Mouse (Mus musculus) c-Kit-positive CD71-positive TER-119-positive erythroid progenitor cells, embryonic 14.5 days (primary cell): ENCODE measurements around the gene Guca2b.
A peak's percentile ranks its signal among the peaks of the same experiment; 100 is the strongest.
"Not testable (repeated sequence)": the region's sequence is repeated elsewhere in the genome, so short reads cannot be mapped to it uniquely, and the experiment has no call there.

Source experiments
- DNase-seq: peaks from one replicate; pipeline ENCODE4 v3.0.0-alpha.2; 2013; ENCODE audit warnings: low spot score

The Guca2b gene

DNA sequence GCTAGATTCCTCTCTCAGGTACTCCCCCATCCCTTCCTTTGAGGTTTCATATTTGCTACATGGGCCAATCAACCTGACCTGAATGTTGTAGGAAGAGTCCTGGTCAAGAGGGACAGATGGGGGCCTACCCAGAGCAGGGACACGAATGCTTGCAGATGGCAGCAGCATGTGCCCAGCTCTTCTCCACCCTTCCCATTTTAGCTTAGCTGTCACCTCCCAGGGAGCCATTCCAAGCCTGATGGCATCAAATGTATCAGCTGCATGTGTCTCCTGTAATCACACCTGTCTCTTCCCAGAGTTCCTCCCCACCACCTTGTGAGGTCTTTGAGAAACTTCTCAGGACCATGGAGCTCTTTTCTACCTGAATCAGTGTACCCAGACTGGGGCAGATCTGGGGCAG, 1.7 kb downstream of the Guca2b start:
- DNase-seq: no peak

DNA sequence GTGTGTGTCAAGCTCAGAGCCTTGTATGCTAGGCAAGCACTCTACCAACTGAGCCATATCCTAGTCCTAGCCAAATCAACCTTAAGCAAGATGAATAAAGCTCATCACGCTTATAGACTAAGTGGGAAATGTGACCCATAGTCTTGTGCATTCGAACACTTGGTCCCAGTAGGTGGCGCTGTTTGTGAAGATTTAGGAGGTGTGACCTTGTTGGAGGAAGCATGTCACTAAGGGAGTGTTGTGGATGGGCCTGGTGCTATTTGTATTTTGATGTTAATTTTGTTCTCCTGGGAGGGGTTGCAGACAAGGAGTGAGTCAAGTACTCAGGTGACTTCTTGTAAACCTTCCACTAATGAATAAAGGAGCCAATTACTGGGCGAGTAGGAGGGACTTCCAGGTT, 16.1 kb downstream of the Guca2b start:
- DNase-seq: no peak

DNA sequence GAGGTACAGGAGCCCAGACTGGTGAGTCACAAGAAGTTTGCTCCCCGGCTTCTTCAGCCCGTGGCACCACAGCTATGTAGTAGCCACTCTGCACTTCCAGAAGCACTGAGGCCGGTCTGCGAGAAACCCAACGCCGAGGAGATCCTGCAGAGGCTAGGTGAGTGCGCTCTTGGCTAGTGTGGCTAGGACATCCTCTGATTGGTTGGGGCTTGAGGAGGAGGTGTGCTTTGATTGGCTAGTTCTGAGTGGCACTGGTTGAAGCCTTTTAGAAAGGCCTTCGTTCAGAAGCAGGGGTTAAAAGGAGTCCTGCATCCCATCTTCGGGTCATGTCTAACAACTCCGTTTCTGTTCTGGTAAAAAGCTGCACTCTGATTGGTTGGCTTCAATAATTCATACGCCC, 20.1 kb downstream of the Guca2b start:
- no peak for DNase-seq

DNA sequence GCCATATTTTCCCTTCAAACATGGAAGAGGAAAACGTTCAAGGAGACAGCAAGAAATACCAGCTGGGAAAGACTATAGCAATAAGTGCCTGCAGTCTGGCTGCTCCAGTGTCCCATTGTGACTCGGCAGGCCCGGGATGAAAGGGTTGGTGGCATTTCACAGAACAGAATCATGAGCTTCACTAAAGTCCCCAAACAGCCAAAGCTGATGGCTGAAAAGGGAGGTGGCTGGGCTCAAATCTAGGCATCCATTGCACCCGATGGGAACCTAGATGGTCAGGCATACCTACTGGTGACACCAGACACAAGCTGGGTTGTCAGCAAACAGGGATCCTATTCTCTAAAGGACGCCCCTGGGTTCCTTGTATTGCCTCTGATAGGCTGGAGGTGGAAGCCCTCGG, 20.8 kb downstream of the Guca2b start:
- DNase-seq: no peak

DNA sequence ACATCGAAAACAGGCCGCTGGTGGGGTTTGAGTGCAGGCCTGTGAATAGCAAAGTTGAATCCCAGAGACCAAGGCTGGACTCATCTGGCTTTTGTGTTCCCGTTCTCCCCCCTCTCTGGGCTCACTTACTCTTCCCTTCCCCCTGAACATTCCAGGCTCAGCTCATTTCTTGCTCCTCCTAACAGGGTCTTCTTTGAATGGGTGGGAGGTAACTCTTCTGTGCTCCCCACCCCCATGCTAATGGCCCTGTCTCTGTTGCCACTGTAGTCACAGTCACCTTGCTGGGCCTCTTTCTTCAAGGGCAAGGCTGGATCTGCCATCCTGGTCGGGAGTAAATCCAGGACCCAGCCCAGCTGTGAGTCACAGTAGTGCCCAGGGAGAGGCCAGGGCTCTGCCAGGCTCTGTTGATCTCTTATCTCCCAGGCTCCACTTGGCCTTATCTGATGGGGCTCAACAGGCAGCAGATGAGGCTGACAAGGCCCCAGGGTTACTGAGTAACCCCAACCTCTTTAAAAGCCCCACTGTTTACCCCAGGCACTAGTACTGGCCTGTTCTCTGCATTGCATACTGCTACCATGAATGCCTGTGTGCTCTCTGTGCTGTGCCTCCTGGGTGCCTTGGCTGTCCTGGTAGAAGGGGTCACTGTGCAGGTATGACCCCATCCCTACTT, 21.4 kb downstream of the Guca2b start, which contains the start of gene Guca2a:
Gene Guca2a, plus strand, starts transcription at position 529 of the 670 bp plus-strand sequence.
- no peak for DNase-seq

DNA sequence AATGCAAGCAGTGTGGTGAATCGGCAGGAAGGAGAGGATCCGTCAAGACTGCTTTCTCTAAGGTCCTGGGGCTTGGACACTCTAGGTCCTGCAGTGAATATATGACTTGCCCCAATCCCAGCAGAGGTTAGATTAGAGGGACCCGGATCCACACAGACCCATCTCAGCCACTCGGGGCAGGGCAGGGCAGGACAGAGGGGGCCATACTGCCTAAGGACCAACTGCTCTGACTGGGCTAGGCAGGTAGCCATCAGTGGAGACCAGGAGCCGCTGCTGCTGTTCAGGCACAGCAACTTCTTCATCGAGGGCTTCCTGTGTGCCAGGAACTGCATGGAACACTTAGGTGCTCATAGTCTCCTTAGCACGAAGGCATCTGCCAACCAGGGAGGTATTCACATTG, 22.0 kb downstream of the Guca2b start:
- DNase-seq: no peak

DNA sequence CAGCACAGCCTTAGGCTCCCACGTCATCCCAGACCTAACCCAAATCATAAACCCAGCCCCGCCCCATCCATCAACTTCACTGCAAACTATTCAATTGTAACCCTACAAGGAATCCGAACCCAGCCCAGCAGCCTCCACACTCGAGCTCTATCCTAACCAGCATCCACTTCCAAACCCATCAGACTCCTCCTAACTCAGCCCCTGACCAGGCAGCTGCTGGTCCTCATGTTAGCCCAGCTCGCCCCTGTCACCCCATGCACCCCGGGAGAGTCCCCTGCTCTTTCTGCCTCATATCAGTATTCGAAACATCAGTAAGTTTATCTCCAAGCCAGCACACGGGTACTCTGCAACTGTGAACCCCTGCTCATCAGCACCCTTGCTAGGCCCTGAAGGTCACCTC, 23.1 kb downstream of the Guca2b start:
- no peak for DNase-seq

DNA sequence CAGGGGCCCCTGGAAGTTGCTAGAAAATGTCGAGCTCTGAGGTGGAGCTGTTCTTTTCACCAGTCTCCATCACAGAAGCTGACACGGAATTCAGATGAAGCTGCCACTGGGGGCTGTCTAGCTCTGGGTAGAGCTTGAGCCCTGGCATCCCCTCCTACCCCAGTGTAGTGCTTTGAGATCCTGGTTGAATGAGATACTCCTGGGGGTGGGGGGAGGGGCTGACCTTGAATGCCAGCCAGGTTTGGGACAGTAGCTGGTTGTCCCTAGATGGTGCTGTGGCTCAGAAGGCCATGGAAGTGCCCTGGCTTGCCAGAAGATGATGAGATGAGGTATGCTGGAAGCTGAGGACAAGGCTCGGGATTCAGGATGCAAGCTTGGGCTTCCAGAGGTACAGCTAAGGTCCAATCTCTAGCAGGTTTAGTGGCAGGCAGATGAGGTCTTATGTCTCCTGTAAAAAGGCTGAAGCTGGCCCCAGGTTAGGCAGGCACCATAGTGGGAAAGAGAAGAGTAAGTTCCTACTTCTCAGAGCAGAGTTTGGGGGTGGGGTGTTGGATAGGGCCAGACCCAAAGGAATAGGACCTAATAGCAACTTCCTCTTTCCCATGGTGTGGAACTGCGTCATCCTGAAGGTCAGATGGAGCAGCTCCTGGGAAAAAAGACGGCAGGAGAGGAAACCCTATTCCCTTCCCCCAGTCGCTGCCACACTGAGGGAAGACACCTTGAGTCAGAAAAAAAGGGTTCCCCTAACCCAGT, 23.7 kb downstream of the Guca2b start:
- no peak for DNase-seq

DNA sequence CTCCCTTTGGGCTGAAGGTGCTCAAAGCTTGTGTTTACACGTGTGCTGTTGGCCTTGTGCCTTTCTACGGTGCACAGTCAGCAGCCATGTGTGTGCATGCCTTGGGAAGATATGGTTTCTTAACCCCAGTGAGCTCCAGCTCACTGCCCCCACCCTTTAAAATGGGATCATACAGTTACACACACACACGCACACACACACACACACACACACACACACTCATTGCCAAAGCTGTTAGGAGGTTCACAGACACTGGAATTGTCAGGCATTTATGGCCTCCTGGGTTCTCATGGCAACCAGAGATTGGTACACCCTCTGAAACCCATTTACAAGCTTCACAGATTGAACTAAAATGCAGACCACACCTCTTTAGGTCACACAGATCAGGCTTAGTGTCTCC, 24.8 kb downstream of the Guca2b start:
- DNase-seq: no peak

DNA sequence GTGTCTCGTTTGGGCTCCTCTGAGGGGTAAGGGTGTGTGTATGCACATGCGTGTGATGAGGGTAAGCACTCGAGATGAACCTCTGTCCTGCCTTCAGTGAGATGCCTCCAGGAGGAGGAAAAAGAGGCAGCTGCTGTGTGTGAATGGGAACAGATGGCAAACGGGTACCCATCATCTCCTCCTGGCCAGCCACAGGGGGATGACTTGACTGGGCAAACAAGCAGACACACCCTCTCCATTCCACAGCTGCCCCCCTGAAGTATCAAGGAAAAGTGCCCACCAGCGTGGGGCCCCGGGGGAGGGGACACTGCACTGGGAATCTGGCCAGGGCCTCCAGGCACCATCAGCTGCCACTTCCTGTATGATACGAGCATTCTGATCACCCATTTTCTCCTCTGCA, 25.4 kb downstream of the Guca2b start:
- no peak for DNase-seq

DNA sequence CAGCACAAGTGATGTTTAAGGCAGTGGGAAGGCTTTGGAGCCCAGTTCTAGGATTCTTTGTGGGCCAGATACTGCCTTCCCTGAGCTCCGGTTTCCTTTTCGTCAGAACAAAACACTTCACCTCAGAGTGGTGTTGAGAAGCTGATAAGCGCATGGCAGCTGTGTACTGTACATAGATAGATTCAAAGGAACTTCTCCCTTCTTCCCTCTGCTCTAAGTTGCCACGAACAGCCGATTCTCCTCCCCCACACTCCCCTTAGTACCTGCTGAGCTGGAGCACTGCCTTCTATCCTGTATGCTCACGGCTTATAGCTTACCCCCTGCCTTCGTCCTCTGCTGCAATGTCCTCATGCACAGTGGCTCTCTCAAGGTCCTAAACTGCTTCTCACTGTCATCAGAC, 26.0 kb downstream of the Guca2b start:
- no peak for DNase-seq

DNA sequence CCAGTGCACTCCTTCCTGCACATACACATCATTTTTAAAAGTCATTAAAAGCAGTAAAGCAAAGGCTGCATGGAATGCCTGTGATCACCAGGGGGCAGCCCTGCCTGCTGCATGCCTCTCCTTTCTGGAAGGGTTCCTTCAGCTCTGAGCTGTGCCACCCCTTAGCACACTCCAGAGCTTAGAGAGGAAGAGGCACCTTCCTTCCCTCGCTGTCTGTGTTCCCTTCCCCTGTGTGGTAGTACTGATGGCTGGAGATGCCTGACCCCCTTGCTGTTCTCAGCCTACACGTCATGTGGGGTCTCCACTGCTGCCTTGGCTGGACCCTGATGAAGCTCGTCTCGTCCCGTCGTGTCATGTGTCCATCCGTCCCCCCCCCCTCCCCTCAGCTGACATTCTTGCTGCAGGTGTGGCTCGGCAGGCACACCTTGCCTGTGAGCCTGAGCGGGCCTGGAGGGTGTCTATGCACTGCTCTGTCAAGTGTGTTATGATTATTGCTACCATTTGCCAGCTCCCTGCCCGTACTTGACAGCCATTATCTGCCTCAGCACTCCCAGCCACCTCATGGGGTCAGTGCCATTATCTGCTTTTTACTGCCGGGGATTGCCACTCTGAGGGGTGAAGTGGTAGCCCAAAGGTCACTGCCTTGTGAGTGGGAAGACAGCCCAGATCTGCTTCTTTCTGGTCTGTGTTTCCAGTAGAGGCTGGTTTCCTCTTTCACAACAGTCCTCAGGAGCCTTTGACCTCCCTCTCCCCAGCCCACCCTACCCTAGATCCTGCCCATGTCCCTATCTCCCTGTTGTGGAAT, 27.4 kb downstream of the Guca2b start:
- DNase-seq: no peak

DNA sequence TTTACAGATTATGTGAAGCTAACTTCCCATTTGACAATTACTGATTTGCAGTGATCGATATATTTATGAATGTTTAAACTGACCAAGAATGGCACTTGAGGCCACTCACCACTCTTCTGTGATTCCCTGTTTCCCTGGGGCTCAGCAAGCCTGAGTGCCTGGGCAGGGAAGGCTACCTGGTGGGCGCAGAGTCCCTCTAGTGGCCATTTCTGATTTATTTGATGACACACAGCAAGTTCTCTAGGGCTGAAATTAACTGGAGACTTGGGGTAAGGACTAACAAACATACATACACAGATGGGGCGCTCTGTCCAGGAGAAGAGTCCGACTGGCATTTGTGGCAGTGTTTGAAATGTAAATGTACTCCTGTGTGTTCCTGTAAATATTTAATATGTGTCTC, 30.4 kb downstream of the Guca2b start:
- DNase-seq: not testable (repeated sequence)

DNA sequence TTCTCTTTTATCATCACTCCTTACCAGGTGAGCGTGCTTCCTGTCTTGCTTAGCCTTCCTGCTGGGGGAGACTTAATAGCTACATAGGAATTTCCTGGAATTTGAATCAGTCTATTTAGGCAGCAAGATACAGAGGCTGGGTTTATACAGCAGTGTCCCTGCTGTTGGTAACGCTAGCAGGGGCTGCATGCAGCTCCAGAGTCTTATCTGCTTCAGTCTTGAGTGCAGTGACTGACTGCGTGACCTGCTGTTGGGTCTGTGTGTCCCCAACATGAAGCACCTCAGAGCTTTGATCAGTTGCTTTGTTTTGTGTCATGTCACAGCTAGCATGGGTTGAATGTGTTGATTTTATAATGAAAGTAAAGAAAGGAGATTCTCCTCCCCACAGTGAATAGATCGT, 31.4 kb downstream of the Guca2b start:
- no peak for DNase-seq

DNA sequence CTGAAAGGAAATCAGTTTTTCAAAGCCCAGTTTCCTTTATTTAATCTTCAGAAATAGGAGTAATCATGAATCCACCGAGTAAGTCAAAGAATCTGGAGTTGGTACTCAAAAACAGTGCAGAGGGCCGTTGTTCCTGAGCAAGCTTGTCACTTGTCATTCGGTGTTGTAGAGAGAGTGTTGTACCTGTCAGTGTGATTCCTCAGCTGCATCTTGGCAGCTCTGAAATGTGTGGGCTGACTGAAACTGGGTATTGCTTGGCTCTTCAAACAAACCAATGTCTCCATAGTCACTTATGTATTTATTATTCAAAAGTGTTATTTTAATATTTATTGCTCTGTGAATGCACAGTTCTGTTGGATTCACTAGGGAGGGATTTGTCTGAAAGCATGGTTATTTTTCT, 31.9 kb downstream of the Guca2b start:
- no peak for DNase-seq

DNA sequence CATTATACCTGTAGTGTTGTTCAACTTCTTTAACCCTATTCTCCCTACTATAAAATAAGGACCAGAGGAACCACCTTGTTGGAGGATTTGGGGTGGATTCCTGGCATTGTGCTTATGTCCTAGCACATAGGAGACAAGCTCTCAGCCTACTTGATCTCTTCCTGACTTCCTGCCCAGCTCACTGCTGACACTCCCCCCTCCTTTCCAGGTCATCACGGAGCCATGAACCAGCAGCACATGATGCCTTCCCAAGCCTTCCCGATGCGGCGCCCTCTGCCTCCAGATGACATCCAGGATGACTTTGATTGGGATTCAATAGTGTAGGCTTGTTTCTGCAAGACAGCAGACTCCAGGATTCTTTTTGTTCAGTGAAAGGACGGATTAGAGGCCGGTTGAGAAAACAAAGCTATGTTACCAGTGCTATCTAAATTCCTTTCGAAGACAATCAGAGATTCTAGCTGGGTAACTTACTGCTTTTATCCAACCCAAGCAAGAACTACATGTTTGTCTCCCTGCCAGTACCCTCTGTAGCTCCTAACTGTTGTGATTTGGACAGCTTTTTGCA, 32.6 kb downstream of the Guca2b start:
- DNase-seq: no peak

DNA sequence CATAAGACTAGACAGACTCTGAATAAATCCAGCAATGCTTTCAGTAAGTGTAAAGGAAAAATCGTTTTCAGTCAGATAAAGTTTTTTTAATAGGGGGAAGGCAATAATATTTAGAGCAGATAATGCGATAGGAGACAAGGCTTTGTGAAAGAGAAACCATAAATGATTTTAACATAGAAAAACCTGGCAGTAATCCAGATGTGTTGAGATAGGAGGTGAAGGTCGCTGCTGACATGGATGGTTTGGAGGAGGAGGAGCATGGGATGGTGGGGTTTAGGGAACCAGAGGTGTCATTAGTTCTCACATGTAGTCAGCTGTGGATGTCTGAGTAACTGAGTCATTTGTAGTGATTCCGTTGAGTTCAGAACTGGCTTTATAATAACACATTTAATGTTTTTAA, 44.0 kb downstream of the Guca2b start:
- no peak for DNase-seq

DNA sequence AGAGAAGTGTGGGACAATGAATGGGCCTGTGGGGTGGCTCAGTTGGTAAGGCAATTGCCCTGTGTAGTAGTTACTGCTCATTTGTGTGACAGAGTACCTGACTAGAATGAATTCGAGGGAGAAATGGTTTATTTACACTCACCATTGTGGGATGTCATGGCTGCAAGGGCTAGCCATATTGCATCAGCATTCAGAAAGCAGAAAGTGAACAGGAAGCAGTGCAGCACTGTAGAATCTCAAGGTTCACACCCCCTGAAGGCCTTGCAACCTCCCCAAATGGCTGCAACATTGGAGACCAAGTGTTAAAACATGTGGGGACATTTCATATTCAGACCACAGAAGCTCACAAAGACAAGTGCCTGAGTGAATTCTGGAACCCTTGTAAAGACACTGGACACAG, 44.7 kb downstream of the Guca2b start:
- DNase-seq: no peak

DNA sequence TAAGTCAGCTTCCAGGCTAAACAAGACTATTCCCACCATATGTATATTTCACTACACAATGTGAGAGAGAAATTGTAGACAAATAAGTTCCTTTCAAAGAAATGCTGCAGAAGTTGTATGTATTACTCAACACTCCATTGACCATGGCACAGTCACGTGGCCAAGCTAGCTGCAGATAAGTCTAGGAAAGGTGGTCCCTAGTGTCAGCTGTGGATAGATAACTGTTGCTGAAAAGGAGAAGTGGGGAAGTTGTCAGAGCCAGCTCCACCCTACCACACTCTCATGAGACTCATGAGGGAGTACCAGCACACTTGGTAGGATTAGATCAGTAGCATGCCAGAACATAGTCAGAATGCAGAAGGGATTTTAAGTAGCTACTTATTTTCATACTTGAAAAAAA, 49.3 kb downstream of the Guca2b start:
- DNase-seq: peak; percentile 37
